Mouse (Mus musculus) kidney, adult 2 months (tissue): ENCODE results near the gene Pcsk6. TPM values are rescaled to one million over a fixed set of nuclear protein-coding genes. Genes with fewer than 3 reads are reported as not detected.
"Not testable (repeated sequence)": the region's sequence is repeated elsewhere in the genome, so short reads cannot be mapped to it uniquely, and the experiment has no call there.

Source experiments
- DNase-seq: peaks from one replicate; pipeline ENCODE4 v3.0.0; 2021
- H3K27ac ChIP-seq: fragments of 200-500 bp; 2 replicates; pipeline ENCODE4 v1.5.1; 2012; ENCODE audit warnings: low read depth, low read length, control low read depth, inconsistent platforms; ENCODE audit not compliant: insufficient read depth
- H3K27me3 ChIP-seq: fragments of 200-500 bp; replicated peaks from 2 replicates; pipeline ENCODE4 v1.6.1; 2012; ENCODE audit warnings: mild to moderate bottlenecking, moderate library complexity, low read length, inconsistent platforms; ENCODE audit not compliant: control insufficient read depth, insufficient read depth
- H3K36me3 ChIP-seq: fragments of 200-500 bp; 2 replicates; pipeline ENCODE4 v1.6.1; 2012; ENCODE audit warnings: mild to moderate bottlenecking, moderate library complexity, low read length, inconsistent platforms; ENCODE audit not compliant: control insufficient read depth, insufficient read depth
- H3K4me1 ChIP-seq: fragments of 200-500 bp; 2 replicates; pipeline ENCODE4 v1.6.1; 2011; ENCODE audit warnings: low read length; ENCODE audit not compliant: control insufficient read depth, insufficient read depth
- H3K4me3 ChIP-seq: fragments of 200-500 bp; 2 replicates; pipeline ENCODE4 v1.5.1; 2011; ENCODE audit warnings: mild to moderate bottlenecking, low read depth, low read length, control low read depth; ENCODE audit not compliant: insufficient read depth
- CTCF ChIP-seq: fragments of 200-500 bp; conservative IDR thresholded peaks from 2 replicates; pipeline ENCODE4 v1.5.1; 2011; ENCODE audit warnings: low read depth, mild to moderate bottlenecking, control low read depth, low read length, moderate library complexity, mixed read lengths; ENCODE audit not compliant: insufficient read depth, insufficient read length
- POLR2A ChIP-seq: fragments of 200-500 bp; IDR thresholded peaks from one replicate; pipeline ENCODE4 v1.6.1; 2011; ENCODE audit warnings: low read depth, low read length, control low read depth
- WGBS: fragments of 180-500 bp; shearing (Covaris S2); methylation state at CpG from one replicate; pipeline ENCODE4 v1.1.7; 2018; 5-methylcytosine and 5-hydroxymethylcytosine counted together
- polyA plus RNA-seq: library from polyadenylated mRNA; depleted of rRNA; stranded (reverse); fragments of >200 nt; gene quantifications from 2 replicates; pipeline ENCODE4 v1.2.3, GENCODE M21; 2012; rRNA removed

The Pcsk6 gene
- 25.0 and 28.3 TPM in 2 replicates for polyA plus RNA-seq

- peak within 1 kb of the TSS; percentile 52 for H3K4me3 ChIP-seq
- TF ChIP-seq POLR2A (no peak), CTCF (no peak)
- whole genome bisulfite sequencing: 10% methylated on average over 110 of the region's 111 CpGs
- no peaks in the 10 kb centered on the region for H3K4me1 ChIP-seq
- DNase-seq: peak; percentile 28
- peak within 1 kb of the TSS; percentile 26; the same call in 1 of the 2 replicates for H3K27ac ChIP-seq
- no peaks in the 10 kb centered on the region for H3K36me3 ChIP-seq
- H3K27me3 ChIP-seq: no peaks in the 10 kb centered on the region; the same call in 1 of the 2 replicates
These were observed at the start of gene Pcsk6 for GRCm38 (mm10) chr7:65861591-65862472. Gene Pcsk6, plus strand, starts transcription at chr7:65861734.

GRCm38 (mm10) chr7:65813611-65814212 is 47.8 kb upstream of the Pcsk6 start:
- Histone ChIP-seq H3K4me1 (no peaks in the 10 kb centered on the region), H3K4me3 (no peak overlapping the region), H3K36me3 (no peaks in the 10 kb centered on the region), H3K27me3 (no peaks in the 10 kb centered on the region), H3K27ac (no peak overlapping the region)
- no peak for TF ChIP-seq POLR2A
- TF ChIP-seq CTCF: no peak
- WGBS: 88% methylated on average over 8 of the region's 8 CpGs
- DNase-seq: no peak

GRCm38 (mm10) chr7:65817564-65817963 is 44.0 kb upstream of the Pcsk6 start:
- DNase-seq: no peak
- no peak overlapping the region for H3K4me3 ChIP-seq
- H3K4me1 ChIP-seq: no peaks in the 10 kb centered on the region
- H3K36me3 ChIP-seq: no peaks in the 10 kb centered on the region
- no peak overlapping the region for H3K27ac ChIP-seq
- WGBS: 98% methylated on average over 8 of the region's 8 CpGs
- no peaks in the 10 kb centered on the region for H3K27me3 ChIP-seq
- no peak for TF ChIP-seq POLR2A
- TF ChIP-seq CTCF: no peak

- Histone ChIP-seq H3K27ac (no peak overlapping the region), H3K4me1 (no peaks in the 10 kb centered on the region), H3K36me3 (no peaks in the 10 kb centered on the region), H3K4me3 (no peak overlapping the region), H3K27me3 (no peaks in the 10 kb centered on the region)
- WGBS: 53% methylated on average over 8 of the region's 8 CpGs
- no peak for DNase-seq
- no peak for TF ChIP-seq POLR2A
- no peak for TF ChIP-seq CTCF
These were observed 41.1 kb upstream of the Pcsk6 start for GRCm38 (mm10) chr7:65820391-65820790.

- not testable (repeated sequence) for H3K27me3 ChIP-seq, H3K4me3 ChIP-seq, H3K36me3 ChIP-seq, H3K27ac ChIP-seq, DNase-seq, H3K4me1 ChIP-seq
- WGBS: 83% methylated on average over 4 of the region's 4 CpGs
These were observed 39.6 kb upstream of the Pcsk6 start for GRCm38 (mm10) chr7:65821901-65822300.

GRCm38 (mm10) chr7:65822506-65823119 is 38.9 kb upstream of the Pcsk6 start:
- Histone ChIP-seq H3K27me3 (no peaks in the 10 kb centered on the region), H3K27ac (no peak overlapping the region)
- 69% methylated on average over 2 of the region's 2 CpGs for WGBS

GRCm38 (mm10) chr7:65839756-65840155 is 21.8 kb upstream of the Pcsk6 start:
- Histone ChIP-seq H3K27me3 (peaks cover 1% of the 10 kb centered on the region; the same call in 1 of the 2 replicates), H3K4me3 (no peak overlapping the region), H3K4me1 (no peaks in the 10 kb centered on the region), H3K36me3 (no peaks in the 10 kb centered on the region), H3K27ac (no peak overlapping the region)
- 97% methylated on average over 3 of the region's 3 CpGs for WGBS
- DNase-seq: no peak
- TF ChIP-seq POLR2A (no peak), CTCF (no peak)

More at GRCm38 (mm10) chr7:65822506-65823119, 38.9 kb upstream of the Pcsk6 start:
- H3K4me1 ChIP-seq: no peaks in the 10 kb centered on the region
- DNase-seq: peak; percentile 29
- TF ChIP-seq POLR2A (no peak), CTCF (no peak)
- no peaks in the 10 kb centered on the region for H3K36me3 ChIP-seq
- no peak overlapping the region for H3K4me3 ChIP-seq
